Mouse (Mus musculus): ENCODE measurements around the gene Spire2.

The Spire2 gene

GRCm38 (mm10) chr8:123416944-123417555, 84.5 kb downstream of the Spire2 start:
- DNase-seq (ENCODE audit: low spot score) = no peak
